Mouse (Mus musculus) c-Kit-positive CD71-negative TER-119-negative erythroid progenitor cells, embryonic 14.5 days (primary cell): Measurements from ENCODE around the gene Rccd1.

Source experiments
- DNase-seq: peaks from one replicate; pipeline ENCODE4 v3.0.0-alpha.2; 2013; ENCODE audit warnings: low read depth

Gene Rccd1

DNA sequence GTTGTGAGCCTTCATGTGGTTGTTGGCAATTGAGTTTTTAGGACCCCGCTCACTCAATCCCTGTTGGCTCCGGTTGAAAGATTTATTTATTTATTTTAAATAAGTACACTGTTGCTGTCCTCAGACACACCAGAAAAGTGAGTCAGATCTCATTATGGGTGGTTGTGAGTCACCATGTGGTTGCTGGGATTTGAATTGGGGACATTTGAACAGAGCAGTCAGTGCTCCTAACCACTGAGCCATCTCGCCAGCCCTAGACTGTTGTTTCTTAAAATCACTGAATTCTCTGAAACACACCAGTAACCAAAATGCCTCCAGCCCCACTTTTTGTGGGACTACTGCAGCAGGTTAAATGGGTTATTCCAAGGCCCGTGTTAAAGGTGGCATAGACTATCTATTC is 25.5 kb downstream of the Rccd1 start:
- no peak for DNase-seq

DNA sequence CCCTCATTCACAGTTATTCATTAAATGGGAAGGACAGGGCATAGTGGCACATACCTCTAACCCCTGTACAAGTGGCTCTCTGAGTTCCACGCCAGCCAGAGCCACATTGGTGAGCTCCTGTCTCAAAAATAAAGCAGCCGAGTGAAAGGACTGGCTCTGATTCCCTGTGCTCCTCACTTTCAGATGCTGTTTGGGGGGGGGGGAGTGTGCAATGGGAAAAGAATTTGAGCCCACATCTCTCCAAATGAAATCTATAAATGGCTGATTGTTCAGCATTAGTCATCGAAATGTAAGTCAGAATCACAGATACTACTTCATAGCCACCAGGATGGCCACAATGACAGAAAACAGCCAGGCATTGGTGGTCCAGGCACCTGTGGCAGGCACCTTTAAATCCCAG is 27.2 kb downstream of the Rccd1 start:
- DNase-seq, result no peak

DNA sequence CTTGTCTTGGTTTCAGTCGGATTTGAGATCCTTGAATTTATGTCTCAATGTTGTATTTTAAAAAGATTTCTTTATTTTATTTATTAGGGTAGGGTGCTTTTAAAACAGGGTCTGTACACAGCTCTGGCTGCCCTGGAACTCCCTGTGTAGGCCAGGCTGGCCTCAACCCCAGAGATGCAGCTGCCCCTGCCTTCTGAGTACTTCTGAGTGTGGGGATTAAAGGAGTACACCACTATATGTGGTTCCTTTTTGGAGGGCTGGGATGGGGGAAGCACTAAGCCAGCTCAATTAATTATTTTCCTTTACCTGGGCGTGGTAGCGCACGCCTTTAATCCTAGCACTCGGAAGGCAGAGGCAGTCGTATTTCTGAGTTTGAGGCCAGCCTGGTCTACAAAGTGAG is 27.8 kb downstream of the Rccd1 start:
- no peak for DNase-seq

DNA sequence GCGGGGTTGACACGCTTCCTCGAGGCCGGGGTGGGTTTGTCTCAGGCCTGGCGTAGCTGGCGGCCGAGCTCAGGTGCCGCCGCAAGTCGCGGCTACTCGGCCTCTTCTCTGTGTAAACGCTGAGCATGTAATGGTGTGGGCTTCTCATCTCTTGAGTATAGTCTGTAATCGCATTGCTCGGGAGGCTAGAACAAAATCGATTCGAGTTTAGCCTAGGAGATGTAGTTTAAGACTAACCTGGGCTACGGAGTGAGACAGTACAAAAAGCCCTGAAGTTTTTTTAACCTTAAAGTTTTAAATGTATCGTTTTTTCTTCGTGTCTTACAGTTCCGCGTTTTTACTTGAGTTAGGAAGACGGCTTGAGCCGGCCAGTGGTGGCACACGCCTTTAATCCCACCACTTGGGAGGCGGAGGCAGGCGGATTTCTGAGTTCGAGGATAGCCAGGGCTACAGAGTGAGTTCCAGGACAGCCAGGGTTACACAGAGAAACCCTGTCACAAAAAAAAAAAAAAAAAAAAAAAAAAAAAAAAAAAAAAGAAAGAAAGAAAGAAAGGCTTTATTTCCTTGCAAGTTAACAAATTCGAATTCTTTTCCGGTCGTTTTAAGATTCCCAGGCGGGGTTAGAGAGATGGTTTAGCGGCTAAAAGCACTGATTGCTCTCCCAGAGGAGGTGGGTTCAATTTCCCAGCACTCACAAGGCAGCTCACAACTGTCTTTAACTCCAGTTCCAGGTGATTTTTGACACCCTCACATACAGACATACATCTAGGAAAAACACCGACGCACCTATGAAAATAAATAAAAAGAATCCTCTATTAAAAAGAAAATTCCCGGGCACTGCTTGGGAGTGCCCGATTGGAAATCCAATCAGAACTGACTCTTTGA is 29.2 kb downstream of the Rccd1 start:
- no peak for DNase-seq

DNA sequence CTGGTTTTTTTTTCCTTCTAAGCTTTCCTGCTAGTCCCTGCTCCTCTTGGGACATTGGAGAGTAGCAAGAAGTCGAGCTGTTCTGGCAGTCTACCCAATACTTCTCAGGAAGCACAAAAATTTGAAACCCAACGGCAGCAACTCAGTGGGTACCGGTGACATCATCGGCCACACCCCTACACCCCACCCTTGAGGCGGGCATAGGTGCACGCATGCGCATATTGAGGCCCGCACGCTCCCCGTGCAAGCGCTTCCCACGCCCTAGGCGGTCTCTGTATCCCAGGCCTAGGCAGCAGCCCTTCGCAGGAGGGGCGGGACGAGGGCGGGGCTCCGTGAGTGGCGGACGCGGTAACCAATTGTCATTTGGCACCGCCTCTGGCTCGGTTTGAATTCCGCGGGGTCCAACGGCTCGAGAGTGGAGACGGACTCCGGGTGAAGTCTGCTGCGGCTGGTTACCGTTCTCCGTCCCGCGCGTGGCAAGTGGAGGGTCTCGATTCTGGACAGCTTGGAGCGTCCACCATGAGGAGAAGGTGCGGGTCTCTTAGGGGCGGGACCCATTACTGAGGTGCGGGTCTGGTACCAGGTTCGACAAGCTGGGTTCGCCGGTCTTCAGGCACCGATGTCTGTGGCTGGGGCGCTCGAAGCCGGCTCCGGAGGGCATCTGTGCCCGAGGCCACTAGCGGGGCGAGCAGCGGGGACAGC is 30.0 kb downstream of the Rccd1 start, which contains the start of gene Prc1:
Prc1 (plus strand) TSS at position 389 of the 702 bp plus-strand sequence.
- peak; percentile 96 for DNase-seq

DNA sequence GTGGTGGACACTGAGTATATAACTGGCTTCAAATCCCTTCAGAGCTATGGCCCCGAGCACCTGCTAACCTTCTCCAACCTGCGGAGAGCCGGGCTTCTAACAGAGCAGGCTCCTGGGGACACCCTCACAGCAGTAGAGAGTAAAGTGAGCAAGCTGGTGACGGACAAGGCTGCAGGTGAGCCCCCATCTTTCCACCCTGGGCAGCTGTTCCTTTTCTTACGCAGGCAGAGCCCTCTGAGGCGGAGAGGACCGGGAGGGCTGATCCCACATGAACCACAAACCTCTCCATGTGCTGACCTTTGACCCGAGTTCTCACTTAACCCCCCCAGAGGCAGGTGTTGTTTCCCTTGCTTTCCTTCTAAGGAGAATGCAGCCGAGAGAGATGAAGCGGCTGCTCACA is 36.5 kb downstream of the Rccd1 start:
- no peak for DNase-seq

DNA sequence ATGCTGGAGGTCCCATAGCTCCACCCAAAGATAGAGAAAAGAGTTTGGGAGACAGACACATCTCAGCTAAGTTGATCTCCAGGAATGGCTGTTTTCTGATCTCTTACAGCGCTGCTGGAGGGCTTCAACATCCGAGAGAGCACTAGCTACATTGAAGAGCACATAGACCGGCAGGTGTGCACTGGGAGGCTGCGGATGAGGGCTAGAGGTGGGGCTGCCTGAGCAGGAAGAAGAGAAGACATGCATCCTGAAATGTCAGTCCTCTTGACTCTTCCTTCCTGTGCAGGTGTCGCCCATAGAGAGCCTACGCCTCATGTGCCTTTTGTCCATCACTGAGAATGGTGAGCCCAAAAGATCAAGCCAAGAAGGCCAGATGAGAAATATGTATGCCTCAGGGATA is 38.5 kb downstream of the Rccd1 start:
- no peak for DNase-seq

DNA sequence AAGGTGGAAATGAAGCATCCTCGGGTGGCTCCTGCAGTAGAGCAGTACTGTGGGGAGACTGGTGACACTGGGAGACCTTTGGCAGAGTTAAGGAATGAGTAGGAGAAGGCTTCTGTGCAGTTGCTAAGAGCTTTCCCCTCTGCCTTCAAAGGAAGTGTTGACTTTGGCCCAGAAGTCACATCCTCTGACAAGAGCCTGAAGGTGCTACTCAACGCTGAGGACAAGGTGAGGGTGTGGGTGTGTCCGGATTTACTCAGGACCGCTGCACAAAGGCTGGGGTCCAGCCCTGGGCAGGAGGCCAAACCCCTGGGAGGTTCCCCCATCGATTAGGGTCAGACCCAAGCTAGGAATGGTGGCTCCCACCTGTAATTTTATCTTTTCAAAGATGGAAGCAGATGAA is 39.9 kb downstream of the Rccd1 start:
- DNase-seq, result no peak

DNA sequence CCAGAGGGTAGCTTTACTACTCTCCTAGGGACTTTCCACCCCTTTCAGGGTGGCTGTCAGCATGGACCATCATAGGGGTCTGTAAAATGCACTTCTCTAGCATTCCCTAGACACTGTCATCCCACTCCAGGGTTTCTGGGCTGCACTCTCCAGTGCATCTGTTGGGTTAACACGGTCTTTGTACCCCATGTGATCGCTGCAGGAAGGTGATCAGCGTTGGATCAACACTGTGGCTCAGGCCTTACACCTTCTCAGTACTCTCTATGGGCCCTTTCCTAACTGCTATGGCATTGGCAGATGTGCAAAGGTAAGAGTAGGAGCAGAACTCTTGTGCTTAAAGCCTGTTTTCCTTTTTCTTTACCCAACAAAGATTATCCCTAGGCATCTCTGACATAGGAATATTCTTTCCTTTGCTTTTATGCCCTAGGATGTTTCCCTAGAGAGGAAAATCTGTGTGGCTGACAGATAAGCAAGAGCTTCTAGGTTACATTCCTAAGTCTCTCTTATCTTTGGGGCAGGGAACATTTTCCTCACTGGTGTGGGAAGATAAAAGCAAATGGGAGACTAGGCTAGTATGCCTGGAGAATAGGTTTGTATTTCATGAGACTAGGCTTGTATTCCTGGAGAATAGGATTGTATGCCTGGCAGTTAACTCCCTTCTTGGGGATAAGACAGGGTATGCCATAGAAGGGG is 40.9 kb downstream of the Rccd1 start:
- DNase-seq, result no peak

DNA sequence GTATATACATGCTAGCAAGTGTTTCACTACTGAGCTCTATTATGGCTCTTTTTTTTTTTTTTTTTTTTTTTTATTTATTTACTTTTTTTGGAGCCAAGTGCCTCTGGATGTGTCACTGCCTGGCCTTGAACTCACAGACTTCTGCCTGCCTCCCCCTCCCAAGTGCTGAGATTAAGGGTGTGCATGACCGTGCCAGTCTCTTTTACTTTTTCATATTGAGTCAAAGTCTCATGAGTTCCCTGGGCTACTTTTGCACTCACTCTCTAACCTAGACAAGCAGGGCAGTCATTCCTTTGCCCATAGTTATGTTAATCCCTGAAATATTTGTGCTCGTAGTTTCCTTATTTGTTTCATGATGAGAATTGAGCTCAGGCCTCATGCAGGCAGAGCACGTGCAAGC is 42.6 kb downstream of the Rccd1 start:
- DNase-seq, result no peak

DNA sequence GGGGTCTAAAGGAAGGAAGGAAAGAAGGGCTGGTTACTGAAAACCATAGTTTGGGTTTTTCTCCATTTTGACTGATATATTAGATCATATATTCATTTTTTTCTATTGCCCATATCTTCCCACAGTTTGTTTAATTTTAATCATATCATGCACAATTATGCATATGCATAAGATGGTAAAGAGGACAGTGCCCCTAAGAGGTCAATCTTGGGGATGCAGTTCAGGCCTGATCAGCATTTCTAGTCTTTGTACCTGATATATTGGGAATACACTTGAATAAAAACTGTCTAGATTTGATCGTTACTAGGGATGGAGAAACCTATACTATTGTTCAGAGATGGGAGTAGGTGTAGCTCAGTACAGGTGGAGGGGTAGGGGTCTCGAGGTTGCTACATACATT is 43.3 kb downstream of the Rccd1 start:
- DNase-seq, result no peak

DNA sequence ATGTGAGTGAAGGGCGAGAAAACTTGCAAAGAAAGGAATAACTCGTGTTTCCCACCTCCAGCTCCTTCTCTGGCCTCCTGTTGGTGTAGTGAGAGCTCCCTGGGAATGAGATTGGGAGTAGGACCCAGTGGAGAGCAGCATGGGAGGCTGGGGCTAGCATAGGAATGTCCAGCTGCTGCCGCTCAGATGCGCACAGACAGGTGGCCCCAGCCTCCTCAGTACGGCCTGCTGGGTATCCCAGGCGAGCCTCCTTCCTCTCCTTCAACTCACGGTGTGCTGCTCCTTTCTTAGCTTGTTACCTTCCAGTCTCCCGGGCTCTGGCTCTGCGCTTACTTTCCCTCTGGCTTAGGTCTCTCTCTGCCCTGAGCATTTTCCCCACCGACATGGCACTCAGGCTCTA is 44.2 kb downstream of the Rccd1 start:
- no peak for DNase-seq

DNA sequence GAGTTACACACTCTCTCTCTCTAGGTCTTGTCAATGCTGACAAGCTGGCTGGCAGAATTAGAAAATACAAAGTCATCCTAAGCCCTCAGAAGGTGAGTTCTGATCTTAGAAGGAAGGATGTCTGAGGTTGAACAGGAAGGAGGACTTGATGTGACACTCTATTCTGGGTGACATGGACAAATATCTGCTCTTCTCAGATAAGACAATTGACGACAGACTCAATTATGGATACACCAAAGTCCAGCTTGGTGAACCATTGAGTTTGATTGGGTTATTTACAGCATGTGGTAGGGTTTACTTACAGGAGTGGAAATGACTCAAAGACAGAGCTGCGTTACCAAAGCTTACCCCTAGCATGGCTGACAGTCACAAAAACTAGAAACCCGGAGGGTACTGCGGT is 47.9 kb downstream of the Rccd1 start:
- DNase-seq, result no peak

DNA sequence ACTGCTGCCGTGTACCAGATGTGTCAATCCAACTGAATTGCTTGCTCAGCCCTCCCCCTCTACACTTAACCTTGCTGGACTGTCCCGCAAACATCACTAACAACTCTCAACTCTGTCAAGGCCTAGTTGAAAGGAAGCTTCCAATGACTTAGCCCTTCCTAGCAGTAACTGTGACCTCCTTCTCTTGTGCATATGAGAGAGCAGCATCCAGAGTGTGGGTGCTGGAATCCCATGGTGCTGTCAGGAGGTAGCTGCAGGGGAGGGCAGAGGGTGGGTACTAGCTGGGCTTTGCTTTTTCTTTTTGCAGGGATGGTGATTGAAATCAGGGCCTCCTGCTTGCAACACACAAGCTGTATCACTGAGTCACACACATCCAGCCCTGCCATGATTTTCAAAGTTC is 50.8 kb downstream of the Rccd1 start:
- no peak for DNase-seq

DNA sequence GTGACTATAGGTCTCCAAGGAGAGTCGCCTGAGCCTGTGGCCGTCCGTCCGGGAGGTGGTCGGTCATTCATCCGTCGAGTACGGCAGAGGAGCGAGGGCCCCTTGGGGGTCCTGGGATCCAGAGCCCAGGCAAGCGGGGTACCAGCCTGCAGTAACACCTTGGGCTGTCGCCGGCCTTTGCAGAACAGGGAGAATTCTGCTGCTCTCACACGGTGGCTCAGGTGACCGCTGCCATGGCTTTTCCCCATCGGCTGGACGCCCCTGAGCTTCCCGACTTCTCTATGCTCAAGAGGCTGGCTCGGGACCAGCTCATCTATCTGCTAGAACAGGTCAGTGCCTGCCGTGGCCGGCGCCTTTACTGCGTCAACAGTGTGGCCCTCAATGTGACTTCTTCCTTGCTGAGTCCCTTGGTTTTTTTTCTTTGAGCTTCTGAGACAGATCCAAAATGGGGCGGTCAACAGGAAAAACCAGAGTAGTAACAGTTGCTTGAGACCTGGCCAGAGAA is 54.5 kb downstream of the Rccd1 start:
- no peak for DNase-seq

DNA sequence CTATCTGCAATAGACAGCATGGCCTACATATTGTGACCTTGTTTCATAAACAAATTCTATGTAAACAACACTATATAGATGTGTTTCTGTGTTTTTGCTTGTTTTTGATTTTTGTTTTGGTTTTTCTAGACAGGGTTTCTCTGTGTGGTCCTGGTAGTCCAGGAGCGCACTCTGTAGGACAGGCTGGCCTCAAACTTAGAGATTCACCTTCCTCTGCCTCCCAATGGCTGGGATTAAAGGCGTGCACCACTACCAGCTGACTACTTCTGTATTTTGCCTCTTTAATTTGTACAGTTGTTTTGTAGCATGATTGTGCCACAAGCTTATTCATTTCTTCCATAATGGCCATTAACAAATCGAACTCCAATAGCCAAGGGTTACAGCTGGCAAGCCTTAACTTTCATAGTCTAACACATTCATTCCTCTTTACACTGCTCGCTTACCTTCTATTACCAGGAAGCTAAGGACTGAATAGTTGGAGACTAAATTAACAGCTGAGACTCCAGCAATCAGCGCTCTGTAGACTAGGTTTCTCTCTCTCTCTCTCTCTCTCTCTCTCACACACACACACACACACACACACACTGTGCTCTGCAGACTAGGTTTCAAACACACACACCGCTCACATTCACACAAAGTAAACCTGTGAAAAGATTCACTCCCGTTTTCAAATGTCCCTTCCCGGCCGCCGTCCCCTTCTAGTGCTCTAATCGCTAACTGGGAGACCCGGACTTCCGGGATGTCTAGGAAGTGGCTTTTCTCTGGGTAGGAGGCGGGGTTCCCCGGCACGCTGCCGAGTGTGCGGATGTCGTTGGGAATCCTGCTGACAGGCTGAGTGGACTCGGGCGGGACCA is 55.1 kb downstream of the Rccd1 start, which contains the start of gene Vps33b:
Vps33b (plus strand) TSS at position 753 of the 854 bp plus-strand sequence.
- DNase-seq, result peak; percentile 96

DNA sequence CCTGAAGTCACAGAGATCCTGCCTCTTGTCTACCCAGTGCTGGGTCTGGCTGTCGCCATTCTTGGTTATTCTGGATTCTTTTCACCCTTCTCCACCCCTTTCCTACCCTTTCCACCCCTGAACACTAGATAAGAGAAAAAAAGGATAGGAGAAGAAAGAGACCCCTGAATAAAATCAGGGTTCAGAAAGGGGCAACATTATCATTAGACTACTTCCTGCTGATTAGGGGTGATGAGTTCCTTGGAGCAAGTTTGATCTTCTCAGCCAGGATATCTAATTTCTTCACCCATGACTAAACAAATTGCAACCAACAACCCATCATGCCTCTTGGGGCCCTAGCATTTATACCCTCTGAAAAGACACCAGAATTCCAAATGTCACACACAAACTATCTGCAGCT is 56.5 kb downstream of the Rccd1 start:
- no peak for DNase-seq

DNA sequence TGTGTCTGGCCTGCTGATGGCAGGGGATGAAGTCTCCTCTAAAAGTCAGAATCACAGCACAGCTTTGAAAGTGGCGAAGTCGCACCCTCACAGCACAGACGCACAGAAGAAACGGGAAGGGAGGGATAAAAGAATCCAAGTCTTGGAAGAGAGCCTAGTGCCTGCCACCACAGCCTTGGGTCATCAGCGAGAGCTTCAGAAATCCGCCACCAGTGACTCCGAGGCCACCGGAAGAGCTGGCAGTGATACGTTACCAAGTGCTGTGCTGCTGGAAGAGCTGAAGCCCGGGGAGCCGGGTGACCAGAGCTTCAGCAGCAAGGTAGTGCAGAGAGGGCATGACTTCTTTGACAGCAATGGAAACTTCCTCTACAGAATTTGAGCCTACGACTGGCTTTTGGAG is 59.6 kb downstream of the Rccd1 start:
- no peak for DNase-seq

DNA sequence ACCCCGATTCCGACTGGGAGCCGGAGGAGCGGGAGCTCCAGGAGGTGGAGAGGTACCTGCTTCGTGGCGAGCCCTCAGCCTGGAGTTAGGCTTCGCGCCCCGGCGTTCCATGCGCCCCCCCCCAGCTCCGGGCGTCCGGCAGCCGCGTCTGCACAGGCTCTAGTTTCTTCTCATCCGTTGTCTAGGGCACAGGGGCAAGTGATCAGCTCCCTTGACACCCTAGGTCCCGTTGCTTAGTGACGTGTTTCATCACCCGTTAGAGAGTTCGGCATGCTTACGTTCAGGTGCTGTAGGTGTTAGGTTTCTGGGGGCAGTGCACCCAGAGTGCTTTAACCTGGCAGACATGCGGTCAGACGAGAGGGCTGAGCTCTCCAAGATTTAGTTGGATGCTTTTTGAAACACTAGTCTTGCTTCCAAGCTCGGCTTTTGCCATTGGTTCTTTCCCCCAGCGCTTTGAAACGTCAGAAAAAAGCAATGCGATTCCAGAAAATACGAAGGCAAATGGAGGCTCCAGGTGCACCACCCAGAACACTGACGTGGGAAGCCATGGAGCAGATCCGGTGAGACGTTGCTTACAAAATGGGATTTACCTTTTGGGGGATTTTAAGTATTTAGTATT is 62.8 kb downstream of the Rccd1 start:
- no peak for DNase-seq

DNA sequence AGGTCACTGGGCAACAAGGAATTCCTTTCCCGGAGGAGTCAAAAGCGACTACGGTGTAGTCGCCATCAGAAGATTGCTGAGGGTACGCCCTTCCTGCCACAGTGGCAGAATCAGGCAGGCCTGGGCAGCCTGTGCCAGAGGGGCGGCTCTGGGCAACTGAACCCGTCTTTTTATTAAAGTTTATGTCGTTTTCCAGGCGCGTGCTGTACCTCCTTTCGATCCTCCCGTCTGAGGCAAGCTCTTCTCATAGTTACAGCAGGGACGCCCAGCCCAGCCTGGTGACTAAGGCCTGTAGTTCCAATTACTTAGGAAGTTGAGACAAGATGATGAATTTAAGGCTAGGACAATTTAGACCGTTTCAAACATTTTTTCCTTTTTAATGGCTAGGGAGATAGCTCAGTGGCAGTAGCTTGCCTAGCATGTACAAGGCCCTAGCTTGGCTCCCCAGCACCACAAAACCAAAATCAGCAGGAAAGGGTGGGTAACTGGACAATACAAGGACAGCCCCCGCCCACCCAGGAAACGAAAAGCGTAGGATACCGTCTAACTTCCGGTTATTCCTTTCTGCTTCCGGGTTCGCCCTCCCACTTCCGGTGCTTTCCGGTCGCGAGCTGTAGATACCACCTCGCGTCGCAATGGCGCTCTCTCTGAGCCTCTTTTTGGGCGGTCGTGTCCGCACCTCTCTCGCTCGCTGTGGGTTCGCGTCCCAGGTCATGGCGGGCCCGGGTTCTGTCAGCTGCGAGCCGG is 63.5 kb downstream of the Rccd1 start, which contains the start of gene Ngrn:
Ngrn (plus strand) TSS at position 591 of the 747 bp plus-strand sequence.
- peak; percentile 71 for DNase-seq
